Mouse (Mus musculus) C2C12 (cell line): ENCODE results near the gene Rcor1.

Experiments
- CTCF ChIP-seq: IDR thresholded peaks from one replicate; pipeline ENCODE4 v1.5.1; 2011; ENCODE audit not compliant: control insufficient read depth, insufficient read depth, insufficient read length
- MAX ChIP-seq: IDR thresholded peaks from one replicate; pipeline ENCODE4 v1.6.1; 2011; ENCODE audit warnings: mild to moderate bottlenecking, control low read depth
- USF1 ChIP-seq: IDR thresholded peaks from one replicate; pipeline ENCODE4 v1.6.1; 2011; ENCODE audit warnings: low read depth, mild to moderate bottlenecking, control low read depth, moderate library complexity

- TF ChIP-seq CTCF (no peak), MAX (no peak), USF1 (no peak)
Observed at GRCm38 (mm10) chr12:111143005-111143508, 103.9 kb downstream of the Rcor1 start.
